Mouse (Mus musculus) stomach, embryonic 16.5 days (tissue): ENCODE data around the gene Gabbr2. TPM values are rescaled to one million over a fixed set of nuclear protein-coding genes. Genes with fewer than 3 reads are reported as not detected.

ENCODE experiments used
- ATAC-seq: fragments of 200-750 bp; cut with Nextera tagmentation; 2 replicates; pipeline ENCODE4 v1.8.0; 2017; ENCODE audit warnings: moderate number of reproducible peaks, moderate TSS enrichment; ENCODE audit not compliant: insufficient read depth, low FRiP score
- H3K27ac ChIP-seq: fragments of 300-500 bp; sonication (generic); 2 replicates; pipeline ENCODE4 v1.5.1; 2014; ENCODE audit warnings: low read length
- H3K27me3 ChIP-seq: fragments of 300-500 bp; sonication (generic); 2 replicates; pipeline ENCODE4 v1.6.1; 2014; ENCODE audit warnings: low read length, control low read depth, mixed read lengths; ENCODE audit not compliant: control insufficient read depth, insufficient read depth
- H3K36me3 ChIP-seq: fragments of 300-500 bp; sonication (generic); 2 replicates; pipeline ENCODE4 v1.6.1; 2014; ENCODE audit warnings: low read length; ENCODE audit not compliant: control insufficient read depth, insufficient read depth
- H3K4me1 ChIP-seq: fragments of 300-500 bp; sonication (generic); 2 replicates; pipeline ENCODE4 v1.6.1; 2014; ENCODE audit warnings: low read length, control low read depth, mixed read lengths; ENCODE audit not compliant: control insufficient read depth, insufficient read depth
- H3K4me2 ChIP-seq: fragments of 300-500 bp; sonication (generic); 2 replicates; pipeline ENCODE4 v1.6.1; 2014; ENCODE audit warnings: low read depth, low read length, mixed read lengths
- H3K4me3 ChIP-seq: fragments of 300-500 bp; sonication (generic); replicated peaks from 2 replicates; pipeline ENCODE4 v1.5.1; 2014; ENCODE audit warnings: mild to moderate bottlenecking, low read length
- H3K9ac ChIP-seq: fragments of 300-500 bp; sonication (generic); 2 replicates; pipeline ENCODE4 v1.6.1; 2014; ENCODE audit warnings: low read length
- H3K9me3 ChIP-seq: fragments of 300-500 bp; sonication (generic); replicated peaks from 2 replicates; pipeline ENCODE4 v1.6.1; 2016; ENCODE audit warnings: low read length, control low read depth; ENCODE audit not compliant: control insufficient read depth
- WGBS: fragments of 180-500 bp; shearing (Covaris S2); extraction: QIAGEN DNeasy Blood & Tissue Kit; methylation state at CpG from one replicate; pipeline ENCODE4 v1.1.7; 2014; 5-methylcytosine and 5-hydroxymethylcytosine counted together
- polyA plus RNA-seq: library from polyadenylated mRNA; unstranded; fragments of >200 nt; fragmentation: Nextera tagmentation; extraction: Ambion mirVana; gene quantifications from 2 replicates; pipeline ENCODE4 v1.2.1, GENCODE M21; 2015

The Gabbr2 gene
- polyA plus RNA-seq, 1 experiment from 2014 or later = 0.10 TPM

DNA sequence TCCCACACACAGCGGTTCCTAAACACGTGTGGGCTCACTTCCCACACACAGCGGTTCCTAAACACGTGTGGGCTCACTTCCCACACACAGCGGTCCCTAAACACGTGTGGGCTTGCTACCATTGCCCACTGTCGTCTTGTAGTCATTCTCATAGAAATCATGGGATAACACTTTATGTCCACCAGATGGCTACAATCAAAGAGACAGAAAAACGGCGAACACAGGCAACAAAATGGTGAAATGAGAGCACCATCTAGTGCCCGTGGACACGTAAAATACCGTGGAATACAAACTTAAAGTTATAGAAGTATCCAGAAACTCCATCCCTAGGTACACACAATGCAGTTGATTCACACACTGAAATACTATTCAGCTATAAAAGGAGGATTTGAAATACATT, 285.9 kb downstream of the Gabbr2 start:
- no peaks in the 10 kb centered on the region for H3K4me1 ChIP-seq
- no peak overlapping the region for H3K27ac ChIP-seq
- no peaks in the 10 kb centered on the region for H3K36me3 ChIP-seq
- no peaks in the 10 kb centered on the region for H3K27me3 ChIP-seq
- 70% methylated on average over 12 of the region's 12 CpGs for WGBS
- no peak overlapping the region for H3K9ac ChIP-seq
- no peaks in the 10 kb centered on the region for H3K9me3 ChIP-seq
- H3K4me3 ChIP-seq = no peak overlapping the region
- no peak overlapping the region for H3K4me2 ChIP-seq
- no peak for ATAC-seq

DNA sequence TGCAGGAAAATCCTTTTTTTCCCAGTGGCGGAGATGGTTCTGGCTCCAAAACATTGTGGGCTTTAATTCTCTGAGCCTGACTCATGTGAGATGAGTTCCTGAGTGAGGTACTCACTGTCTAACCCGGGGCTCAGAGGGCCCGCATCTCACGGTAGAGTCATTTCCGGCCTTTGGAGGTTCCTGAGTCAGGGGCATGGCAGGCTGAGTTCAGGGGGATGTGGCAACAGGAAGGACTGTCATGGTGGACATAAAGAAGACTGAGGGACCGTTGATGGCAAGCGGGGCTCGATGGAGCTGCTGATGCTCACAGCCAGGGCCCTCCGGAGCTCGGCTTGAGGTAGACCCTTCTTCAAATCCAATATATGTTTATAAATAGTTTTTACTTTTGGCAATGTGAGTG, 288.5 kb downstream of the Gabbr2 start:
- Histone ChIP-seq H3K9ac (no peak overlapping the region), H3K27me3 (no peaks in the 10 kb centered on the region), H3K36me3 (no peaks in the 10 kb centered on the region), H3K9me3 (no peaks in the 10 kb centered on the region), H3K4me2 (no peak overlapping the region), H3K27ac (no peak overlapping the region), H3K4me3 (no peak overlapping the region), H3K4me1 (no peaks in the 10 kb centered on the region)
- WGBS = 86% methylated on average over 10 of the region's 10 CpGs
- no peak for ATAC-seq

DNA sequence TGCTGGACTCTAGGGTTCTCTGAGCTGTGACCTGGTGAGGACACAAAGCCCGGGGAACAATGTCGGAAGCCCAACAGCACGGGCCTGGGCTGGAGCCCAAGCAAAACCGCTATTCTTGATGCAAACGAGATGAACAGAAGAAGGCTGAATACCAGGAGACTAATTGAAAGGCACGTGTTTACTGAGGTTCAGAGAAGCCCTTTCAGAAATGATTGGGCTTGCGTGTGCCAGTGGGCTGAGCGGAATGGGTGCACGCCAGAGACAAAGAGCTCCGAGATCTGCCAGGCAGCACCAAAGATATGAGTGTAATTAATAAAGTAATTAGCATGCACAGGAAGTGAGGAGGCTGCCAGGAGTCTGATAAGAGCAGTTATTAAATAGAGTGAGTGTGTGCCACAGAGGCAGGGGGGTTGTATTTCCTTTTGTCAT, 291.4 kb downstream of the Gabbr2 start:
- whole genome bisulfite sequencing = 64% methylated on average over 10 of the region's 10 CpGs
- ATAC-seq = no peak
- H3K4me1 ChIP-seq = no peaks in the 10 kb centered on the region

DNA sequence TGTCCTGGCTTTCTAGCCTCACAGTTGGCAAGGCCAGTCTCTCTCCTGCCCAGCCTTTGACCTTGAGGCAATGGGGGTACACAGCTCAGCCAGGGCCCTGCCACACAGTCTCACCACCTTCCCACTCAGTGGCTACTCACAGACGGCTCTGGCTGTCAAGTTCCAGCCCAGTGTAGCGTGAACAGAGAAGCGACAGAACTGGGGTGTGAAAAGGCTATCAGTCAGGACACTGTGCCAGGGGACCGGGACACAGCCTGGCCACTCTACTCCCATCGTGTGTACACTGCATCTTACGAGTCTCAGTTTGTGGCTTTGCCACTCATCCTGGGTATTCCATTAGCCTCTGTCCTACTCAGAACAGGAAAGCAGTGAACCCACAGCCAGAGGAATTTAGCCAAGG, 295.2 kb downstream of the Gabbr2 start:
- no peaks in the 10 kb centered on the region for H3K27me3 ChIP-seq
- H3K9me3 ChIP-seq = no peaks in the 10 kb centered on the region
- ATAC-seq = no peak
- no peak overlapping the region for H3K27ac ChIP-seq
- no peak overlapping the region for H3K4me3 ChIP-seq
- H3K4me2 ChIP-seq = no peak overlapping the region
- WGBS = 69% methylated on average over 6 of the region's 6 CpGs
- no peak overlapping the region for H3K9ac ChIP-seq
- no peaks in the 10 kb centered on the region for H3K4me1 ChIP-seq
- no peaks in the 10 kb centered on the region for H3K36me3 ChIP-seq

More for the DNA sequence above, 291.4 kb downstream of the Gabbr2 start:
- no peak overlapping the region for H3K4me2 ChIP-seq
- no peaks in the 10 kb centered on the region for H3K9me3 ChIP-seq
- no peaks in the 10 kb centered on the region for H3K36me3 ChIP-seq
- H3K27ac ChIP-seq = no peak overlapping the region
- H3K4me3 ChIP-seq = no peak overlapping the region
- H3K27me3 ChIP-seq = no peaks in the 10 kb centered on the region
- H3K9ac ChIP-seq = no peak overlapping the region

DNA sequence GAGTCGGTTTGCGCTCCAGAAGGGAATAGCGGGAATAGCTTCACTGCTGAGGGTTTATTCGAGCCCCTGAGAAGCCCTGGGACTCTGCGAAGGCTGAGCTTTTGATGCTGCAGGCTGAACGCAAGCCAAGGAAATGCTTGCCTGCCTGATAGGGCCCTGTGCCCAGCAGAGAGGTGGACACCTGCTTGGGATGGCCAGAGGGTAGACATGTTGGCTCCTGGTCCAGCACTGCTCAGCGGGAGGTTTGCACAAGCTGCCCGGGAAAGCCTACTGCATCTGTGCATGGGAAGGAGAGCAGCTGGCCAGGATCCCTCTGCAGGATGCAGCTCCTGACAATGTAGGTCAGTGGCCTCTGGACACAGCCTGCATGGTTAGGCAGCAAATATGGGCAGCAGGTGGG, 301.1 kb downstream of the Gabbr2 start:
- no peaks in the 10 kb centered on the region for H3K4me1 ChIP-seq
- no peaks in the 10 kb centered on the region for H3K36me3 ChIP-seq
- no peaks in the 10 kb centered on the region for H3K9me3 ChIP-seq
- no peak overlapping the region for H3K4me3 ChIP-seq
- H3K27me3 ChIP-seq = no peaks in the 10 kb centered on the region
- H3K27ac ChIP-seq = no peak overlapping the region
- H3K9ac ChIP-seq = no peak overlapping the region
- H3K4me2 ChIP-seq = no peak overlapping the region
- no peak for ATAC-seq
- 83% methylated on average over 8 of the region's 8 CpGs for WGBS

DNA sequence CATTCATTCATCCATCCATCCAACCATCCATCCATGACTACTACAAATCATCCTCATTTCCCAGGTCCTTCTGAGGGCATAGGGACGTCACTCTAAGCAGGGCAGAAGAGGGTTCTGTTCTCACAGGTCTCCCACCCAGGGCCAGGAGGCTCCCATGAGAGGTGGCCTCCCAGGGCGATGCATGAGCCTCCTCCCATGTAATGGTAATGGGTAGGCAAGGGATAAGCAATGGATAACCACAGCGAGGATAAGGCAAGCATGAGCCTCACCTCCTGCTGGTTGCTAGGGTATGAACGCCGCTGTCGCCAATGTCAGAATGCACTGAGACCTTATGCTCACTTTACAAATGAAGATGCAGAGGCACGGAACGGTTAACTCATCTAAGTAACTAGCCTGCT, 301.7 kb downstream of the Gabbr2 start:
- Histone ChIP-seq H3K4me1 (no peaks in the 10 kb centered on the region), H3K4me2 (no peak overlapping the region), H3K4me3 (no peak overlapping the region), H3K27me3 (no peaks in the 10 kb centered on the region), H3K9me3 (no peaks in the 10 kb centered on the region), H3K9ac (no peak overlapping the region), H3K27ac (no peak overlapping the region), H3K36me3 (no peaks in the 10 kb centered on the region)
- ATAC-seq = no peak
- 81% methylated on average over 8 of the region's 8 CpGs for WGBS

DNA sequence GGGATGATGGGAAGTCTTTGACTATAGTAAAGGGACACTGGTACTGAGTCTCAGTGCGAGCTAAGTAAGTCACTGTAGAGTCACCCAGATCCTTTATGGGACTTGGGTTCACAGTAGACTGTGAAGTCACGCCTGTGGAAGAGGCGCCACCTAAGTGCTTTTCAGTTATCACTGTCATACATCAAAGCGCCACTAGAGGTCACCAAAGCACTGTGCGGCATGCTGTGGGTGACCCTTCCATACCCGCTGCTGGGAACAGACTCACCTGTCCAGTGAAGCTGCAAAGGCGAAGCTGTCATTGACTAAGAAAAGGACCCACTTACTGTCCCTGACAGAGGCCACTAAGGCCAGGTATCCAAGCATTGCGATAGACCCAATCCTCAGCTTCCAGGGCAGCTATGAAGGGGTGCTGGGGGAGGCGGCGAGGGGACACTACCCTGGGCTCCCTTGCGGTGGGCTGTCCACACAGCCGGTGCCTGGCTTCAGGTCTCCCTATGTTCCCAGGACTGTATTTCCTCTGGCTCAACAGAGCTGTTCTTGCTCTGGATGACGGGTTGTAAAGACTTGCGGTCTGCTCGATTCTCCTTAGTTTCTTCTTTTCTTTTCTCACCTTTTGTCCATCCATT, 302.2 kb downstream of the Gabbr2 start:
- H3K4me2 ChIP-seq = no peak overlapping the region
- H3K36me3 ChIP-seq = no peaks in the 10 kb centered on the region
- H3K9ac ChIP-seq = no peak overlapping the region
- no peaks in the 10 kb centered on the region for H3K4me1 ChIP-seq
- ATAC-seq = peak; percentile 75; the same call in 1 of the 2 replicates
- H3K27ac ChIP-seq = no peak overlapping the region
- no peaks in the 10 kb centered on the region for H3K9me3 ChIP-seq
- H3K27me3 ChIP-seq = no peaks in the 10 kb centered on the region
- no peak overlapping the region for H3K4me3 ChIP-seq
- 44% methylated on average over 15 of the region's 15 CpGs for WGBS

DNA sequence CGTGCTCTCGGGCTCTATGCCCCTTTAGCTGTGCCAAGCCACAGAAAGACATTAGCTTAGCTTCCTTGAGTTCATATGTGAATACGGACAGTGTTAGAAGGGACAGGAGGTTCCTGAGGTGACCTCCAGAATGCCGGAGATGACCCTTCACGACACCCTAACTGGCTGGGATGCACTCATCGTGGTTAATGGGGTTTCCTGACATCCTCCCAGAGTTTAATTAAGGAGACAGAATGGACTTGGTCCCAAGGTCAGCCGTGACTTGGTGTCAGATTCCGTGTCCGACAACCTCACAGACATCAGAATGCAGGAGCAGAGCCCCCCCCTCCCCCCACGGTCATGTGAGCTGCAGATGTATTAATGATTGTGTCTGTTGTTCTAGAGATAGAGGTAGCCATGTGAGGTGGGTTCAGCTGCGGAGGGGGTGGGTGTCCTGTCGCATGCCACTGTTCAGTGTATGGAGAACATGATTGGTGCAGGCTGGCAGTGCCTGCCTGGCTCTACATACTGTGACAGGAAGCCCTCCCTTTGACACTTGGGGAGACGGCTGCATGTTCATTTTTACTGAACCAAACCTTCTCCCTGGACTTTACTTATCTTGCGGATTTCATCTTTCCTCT, 303.4 kb downstream of the Gabbr2 start:
- no peak overlapping the region for H3K27ac ChIP-seq
- 68% methylated on average over 14 of the region's 14 CpGs for WGBS
- H3K9ac ChIP-seq = no peak overlapping the region
- no peaks in the 10 kb centered on the region for H3K27me3 ChIP-seq
- H3K9me3 ChIP-seq = no peaks in the 10 kb centered on the region
- no peak overlapping the region for H3K4me3 ChIP-seq
- no peaks in the 10 kb centered on the region for H3K36me3 ChIP-seq
- ATAC-seq = no peak
- no peak overlapping the region for H3K4me2 ChIP-seq
- no peaks in the 10 kb centered on the region for H3K4me1 ChIP-seq

DNA sequence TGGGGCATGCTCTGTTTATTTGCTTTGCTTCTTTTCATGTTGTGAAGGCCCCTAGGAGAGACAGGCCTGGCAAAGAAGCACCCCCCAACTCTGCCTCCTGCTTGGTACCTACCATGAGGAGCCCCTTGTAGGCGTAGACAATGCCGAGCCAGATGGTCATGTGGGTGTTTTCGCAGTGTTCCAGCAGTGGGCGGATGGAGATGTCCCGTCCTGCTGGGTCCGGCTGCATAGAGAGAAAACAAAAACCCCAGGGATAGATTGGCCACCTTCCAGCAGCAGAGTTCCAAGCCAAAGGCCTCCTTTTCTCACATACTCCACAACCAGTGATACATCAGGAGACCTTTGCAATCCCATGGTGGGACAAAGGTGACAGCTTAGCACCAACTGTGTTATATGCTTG, 307.5 kb downstream of the Gabbr2 start:
- H3K4me2 ChIP-seq = no peak overlapping the region
- no peaks in the 10 kb centered on the region for H3K9me3 ChIP-seq
- no peak; the same call in 1 of the 2 replicates for ATAC-seq
- no peak overlapping the region for H3K27ac ChIP-seq
- no peaks in the 10 kb centered on the region for H3K36me3 ChIP-seq
- no peaks in the 10 kb centered on the region for H3K4me1 ChIP-seq
- H3K27me3 ChIP-seq = no peaks in the 10 kb centered on the region
- H3K9ac ChIP-seq = no peak overlapping the region
- 55% methylated on average over 6 of the region's 6 CpGs for WGBS
- H3K4me3 ChIP-seq = no peak overlapping the region
